Mouse (Mus musculus): ENCODE results near the gene Cdk5.

Gene Cdk5

DNA sequence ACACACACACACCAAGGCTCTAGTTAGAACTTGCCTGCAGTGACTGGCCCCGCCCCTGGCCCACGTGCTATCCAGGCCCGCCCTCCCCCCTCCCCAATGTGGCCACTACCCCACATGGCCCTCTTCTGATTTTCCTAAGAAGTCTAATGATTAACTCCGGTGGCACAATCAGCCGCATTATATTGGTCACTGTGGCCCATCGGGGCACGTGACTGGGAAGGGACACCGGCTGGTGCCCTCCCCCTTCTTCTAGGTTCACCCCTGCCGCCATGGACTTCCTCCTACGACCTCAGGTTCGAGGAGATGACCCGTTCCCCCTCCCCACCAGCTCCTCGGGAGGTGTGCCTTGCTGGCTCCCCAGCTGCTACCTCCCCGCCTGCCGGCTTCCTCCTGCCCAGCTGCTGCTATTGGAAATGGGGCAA, 4.7 kb upstream of the Cdk5 start:
- no peak for DNase-seq (ENCODE audit: low read depth)

DNA sequence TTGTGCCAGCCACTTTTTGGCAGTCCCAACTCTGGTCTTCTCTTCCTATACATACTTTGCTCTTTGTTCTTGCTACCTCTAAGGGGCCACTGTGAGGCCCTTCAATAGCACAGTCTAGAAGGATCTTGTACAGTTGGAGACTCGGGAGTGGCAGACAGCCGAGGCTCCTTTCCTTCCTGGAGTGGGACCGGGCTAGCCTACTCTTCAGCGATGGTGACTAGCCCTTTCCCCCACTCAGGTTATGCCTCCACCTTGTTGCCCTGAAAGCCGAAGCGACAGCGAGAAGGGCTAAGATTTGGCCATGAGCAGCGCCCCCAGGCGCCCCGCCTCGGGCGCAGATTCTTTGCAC, 3.9 kb upstream of the Cdk5 start:
- DNase-seq (ENCODE audit: low read depth): no peak

DNA sequence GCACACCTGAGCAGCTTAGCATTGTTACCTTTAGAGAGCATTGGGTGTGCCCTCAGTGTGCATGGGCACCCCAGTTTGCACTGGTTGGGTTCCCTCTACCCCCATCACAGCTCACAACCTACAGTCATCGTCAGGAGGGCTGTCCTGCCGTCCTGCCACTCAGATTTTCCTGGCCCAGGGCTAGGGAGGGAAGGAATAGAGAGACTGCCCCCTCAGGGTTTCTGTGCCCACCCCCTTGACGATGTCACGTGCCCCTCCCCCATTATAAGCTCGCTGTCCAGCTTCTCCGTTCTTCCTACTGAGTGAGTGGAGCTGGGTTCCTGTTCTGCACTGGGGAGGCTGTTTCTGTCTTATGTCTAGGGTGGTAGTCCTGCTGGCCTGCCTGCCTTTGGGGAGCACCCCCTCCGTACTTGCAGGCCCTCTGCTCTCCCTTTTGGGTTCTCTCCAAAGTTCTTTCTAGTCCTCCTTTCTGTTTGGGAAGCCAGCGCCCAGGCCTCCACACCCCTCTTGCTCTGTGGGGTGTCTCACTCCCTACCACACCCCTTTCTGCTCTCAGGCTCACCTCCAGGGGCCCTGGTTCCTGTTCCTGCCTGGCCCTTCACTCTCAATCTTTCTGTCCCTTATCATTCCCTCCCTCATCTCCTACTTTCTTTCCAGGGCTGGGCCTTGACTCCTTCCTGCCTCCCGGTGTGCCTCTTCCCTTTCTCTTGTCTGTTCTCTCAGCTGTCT, 3.4 kb upstream of the Cdk5 start:
- no peak for DNase-seq (ENCODE audit: low read depth)

DNA sequence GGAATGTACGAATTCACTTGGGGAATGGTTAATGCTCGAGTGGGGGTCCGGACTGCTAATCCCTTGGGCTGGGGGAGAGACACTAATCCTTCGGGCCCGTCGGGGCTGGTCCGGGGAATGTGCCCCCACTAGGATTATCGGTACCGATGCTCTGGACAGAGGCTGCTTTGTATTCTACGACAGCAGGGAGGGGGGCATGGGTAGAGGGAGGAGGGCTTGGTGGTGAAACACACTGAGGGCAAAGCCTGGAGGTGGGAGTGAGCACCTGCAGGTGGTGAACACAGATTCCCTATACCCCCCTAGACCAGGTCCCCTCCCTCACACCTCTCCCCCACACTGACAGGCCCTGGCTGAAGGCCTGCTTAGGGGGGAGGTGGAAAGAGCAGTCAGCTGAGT, 2.7 kb upstream of the Cdk5 start:
- no peak for DNase-seq (ENCODE audit: low read depth)

DNA sequence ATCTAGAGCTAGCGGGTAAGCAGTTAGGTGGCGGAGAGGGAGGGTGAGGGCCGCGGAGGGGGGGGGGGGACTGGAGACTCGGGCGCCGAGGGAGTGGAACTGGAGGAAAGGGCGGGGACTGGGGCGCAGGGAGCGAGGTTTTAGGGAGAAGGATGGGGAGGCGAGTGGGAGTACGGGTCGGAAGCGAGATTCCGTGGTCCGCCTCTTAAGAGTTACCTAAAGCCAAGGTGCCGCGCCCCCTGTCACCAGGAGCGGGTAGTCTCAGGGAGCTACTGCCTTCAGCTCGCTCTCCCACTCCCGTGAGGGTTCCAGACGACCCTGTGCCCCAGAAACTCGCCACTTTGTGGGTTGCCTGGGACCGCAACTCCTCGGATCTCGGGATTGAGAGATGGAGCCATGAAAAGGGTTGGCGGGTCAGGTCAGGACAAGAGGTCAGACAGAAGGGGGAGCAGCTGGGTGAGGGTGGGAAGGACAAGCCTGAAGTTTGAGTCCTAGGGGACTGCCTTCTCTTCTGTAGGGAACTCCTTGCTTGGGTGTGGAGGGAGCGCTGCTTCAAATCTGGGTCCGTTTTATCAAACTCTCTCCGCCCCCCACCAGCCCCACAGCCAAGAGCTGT, 2.2 kb upstream of the Cdk5 start:
- DNase-seq (ENCODE audit: low read depth): no peak

DNA sequence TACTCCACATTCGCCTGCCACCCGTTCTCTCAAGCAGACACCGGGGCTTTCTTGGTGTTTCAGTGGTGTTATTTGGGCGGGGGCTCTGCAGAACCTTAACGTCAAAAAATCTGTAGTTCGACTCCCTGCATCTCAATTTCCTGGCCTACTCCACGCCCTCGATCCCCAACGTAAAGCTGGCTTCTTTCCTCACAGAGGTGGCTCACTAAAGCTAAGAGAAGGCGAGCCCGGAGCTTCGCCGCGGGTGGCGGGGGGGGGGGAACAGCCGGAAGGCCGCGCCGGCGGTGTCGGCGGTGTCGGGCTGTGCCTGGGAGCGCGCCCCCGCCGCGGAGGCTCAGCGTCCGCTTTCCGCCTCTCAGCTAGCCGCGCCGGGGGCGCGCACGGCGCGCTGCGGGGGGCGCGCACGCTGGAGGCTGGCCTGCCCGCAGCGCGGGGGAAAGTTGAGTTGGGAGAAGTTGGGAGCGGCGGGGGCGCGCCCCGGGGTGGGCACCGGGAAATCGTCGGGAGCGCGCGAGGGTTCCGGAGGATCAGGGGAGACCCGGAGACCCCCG, 1.6 kb upstream of the Cdk5 start:
- DNase-seq (ENCODE audit: low read depth): no peak

DNA sequence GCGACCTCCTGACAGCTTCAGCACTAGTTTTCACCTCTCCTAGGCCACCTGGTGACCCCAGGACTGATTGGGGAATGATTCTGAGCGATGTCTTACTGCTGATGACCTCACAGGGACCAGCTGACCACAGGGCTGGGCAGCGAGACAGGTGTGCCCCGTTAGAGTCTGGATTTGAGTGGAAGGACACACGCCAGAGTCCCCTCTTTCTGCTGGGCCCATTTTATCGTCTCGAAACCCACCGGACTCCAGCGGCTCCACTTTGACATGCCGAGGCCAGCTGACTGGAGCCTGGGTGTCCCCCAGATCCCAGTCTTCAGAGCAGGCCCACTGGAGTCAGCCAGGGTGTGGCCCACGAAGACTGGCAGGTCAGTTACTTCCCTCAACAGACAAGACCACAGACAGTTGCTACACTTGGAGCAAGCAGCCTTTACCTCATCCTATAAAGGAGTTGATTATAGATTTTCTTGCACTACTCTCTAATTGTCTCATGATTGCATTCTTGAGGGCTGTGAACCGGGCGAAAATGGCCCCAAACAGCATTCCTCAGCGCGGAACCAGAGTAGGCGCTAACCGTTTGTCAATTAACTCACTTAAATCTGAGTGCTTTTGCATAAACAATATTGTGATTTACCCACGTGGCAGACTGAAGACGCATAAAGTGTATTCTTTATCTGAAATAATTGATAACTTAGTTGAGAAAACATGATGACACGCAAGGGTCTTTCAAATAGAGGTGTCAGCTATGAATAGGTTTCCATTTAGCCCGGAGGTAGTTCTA, 863 bp upstream of the Cdk5 start:
- no peak for DNase-seq (ENCODE audit: low read depth)

DNA sequence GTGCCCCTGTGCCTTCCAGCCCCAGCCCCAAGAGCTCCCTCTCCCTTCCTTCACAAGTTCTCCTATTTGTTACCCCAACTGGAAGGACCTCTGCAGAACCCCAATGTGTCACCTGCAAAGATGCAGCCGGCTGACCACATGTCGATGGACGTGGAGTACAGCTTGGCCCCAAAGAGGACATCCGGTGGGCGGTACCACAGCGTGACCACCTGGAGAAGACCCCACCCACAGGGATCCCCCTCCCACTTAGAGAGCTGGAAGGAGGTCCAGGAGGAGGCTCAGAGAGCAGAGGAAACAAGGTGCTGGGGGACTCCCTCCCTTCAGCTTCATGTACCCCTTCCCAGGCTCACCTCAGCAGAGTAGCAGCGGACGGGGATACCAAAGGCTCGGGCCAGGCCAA, 2.9 kb downstream of the Cdk5 start:
- DNase-seq (ENCODE audit: low read depth): no peak

DNA sequence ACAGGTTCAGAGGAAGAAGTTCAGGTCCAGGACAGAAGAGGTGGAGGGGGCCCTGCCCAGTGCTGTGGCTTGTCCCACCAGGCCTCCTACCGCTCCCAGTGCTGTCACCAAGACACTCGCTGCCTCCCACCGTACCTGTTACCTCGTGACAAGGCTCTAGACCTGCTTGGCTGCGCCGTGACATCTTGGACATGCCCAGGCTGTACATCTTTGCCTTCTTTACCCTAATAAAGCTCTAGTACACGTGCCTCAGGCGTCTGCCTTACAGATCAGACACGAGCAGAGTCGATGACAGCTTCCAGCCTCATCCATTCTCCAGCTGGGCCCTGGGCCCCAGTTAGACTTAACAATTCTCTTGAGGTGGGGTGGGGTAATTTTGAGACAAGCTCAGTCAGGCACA, 5.7 kb downstream of the Cdk5 start:
- DNase-seq (ENCODE audit: low read depth): no peak

DNA sequence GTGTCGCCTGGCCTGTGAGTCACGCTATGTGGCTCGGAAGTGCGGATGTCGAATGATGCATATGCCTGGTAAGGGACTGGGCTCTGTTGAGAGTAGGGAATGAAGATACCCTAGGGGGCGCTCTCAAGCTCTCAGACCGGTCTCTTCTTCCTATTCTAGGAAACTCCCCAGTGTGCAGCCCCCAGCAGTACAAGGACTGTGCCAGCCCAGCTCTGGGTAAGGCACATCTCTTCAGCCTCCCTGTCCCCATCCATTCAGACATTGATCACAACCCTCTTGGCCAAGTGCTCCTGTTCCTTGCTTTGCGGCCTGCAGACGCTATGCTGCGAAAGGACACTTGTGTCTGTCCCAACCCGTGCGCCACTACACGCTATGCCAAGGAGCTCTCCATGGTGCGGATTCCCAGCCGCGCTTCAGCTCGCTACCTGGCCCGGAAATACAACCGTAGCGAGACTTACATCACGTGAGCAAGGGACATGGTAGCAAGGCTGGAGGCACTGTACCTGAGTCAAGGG, 7.1 kb downstream of the Cdk5 start:
- no peak for DNase-seq (ENCODE audit: low read depth)

DNA sequence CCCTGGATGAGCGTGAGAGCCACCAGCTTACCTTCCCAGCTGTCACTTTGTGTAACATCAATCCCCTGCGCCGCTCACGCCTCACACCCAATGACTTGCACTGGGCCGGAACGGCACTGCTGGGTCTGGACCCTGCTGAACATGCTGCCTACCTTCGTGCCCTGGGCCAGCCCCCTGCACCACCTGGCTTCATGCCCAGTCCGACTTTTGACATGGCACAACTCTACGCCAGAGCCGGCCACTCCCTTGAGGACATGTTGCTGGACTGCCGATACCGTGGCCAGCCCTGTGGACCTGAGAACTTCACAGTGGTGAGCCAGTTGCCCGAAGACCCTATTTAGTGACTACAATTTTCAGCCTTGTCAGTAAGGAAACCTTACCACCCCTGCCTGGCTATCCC, 9.4 kb downstream of the Cdk5 start:
- DNase-seq (ENCODE audit: low read depth): no peak

DNA sequence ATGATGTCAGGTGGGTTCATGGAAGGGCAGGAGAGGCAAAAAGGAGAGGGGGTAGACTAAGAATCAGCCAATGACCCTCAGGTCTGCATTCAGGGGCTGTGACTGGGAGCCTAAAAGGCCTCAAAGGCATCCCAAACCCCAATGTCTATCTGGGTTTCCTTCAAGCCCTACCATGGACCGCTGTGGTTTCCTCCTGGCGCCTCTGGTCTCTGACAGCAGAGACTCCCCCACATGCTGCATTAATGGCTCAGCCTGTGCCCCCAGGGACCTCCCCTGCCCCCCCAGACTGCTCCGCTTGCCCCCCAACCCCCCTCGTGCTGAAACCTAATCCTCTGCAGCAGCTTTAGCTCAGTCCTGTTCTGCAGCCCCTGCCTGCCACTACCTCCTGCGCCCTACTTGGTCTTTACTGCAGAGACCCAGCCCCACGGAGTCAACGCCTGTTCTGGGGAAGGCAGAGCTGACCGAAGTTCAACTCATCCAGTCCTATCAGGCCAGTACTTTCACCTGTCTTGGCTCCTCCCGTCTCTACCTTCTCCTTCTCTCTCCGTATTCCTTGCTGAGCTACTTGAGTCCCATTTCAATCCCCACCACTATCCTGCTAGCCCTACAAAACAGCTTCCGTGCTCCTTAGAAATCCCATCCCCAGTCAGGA, 10.2 kb downstream of the Cdk5 start, which contains the start of gene Asic3:
Gene Asic3, plus strand, starts transcription at position 351 of the 652 bp plus-strand sequence.
- DNase-seq (ENCODE audit: low read depth): no peak

DNA sequence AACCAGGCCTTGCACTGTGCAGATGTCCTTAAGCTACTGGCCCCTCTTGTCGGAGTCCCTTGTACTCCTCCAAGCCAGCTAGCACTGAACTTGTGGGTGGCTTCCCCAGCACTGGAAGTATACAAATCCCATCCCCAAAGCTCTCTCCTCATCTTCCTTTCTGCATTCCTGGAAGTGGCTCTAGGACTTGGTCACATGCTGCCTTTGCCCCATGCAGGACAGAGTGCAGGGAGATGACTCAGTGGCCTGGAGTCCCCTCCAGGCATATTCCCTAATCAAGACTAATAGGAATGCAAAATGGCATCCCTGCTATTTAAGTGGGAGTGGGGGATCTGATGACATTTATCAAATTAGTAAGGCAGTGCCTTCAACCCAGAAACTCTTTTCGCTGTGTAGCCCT, 11.3 kb downstream of the Cdk5 start:
- DNase-seq (ENCODE audit: low read depth): no peak

DNA sequence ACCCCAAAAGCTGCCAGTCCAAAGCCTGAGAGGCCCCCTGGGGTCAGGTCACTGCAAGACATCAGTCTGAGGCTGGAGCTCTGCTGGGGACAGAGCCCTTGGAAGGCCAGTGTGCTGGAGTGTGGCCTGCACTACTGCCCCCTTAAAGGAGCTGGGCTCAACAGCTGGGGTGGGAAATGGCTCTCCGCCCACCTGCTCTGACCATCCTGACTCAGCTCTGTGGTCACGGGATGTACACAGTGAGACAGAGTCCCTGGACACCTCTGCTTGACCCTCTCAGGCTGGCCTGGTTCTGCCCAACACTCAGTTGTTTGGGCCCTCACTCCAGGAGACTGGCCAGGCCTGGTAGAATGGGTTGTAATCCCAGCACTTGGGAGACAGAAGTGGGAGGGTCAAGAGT, 13.9 kb downstream of the Cdk5 start:
- no peak for DNase-seq (ENCODE audit: low read depth)

DNA sequence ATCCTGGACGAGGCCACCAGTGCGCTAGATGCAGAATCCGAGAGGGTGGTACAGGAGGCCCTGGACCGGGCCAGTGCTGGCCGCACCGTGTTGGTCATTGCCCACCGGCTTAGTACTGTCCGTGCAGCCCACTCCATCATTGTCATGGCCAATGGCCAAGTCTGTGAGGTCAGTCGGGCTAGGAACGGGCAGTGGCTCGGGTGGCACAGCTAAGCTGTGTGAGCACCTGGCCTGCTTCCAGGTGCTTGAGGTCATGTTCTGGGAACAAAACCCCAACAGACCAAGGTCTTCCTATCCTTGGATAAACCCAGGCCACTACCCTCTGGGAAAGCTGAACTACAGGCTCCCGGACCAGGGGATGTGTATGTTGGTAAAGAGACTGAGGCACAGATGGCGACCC, 14.7 kb downstream of the Cdk5 start:
- DNase-seq (ENCODE audit: low read depth): no peak

DNA sequence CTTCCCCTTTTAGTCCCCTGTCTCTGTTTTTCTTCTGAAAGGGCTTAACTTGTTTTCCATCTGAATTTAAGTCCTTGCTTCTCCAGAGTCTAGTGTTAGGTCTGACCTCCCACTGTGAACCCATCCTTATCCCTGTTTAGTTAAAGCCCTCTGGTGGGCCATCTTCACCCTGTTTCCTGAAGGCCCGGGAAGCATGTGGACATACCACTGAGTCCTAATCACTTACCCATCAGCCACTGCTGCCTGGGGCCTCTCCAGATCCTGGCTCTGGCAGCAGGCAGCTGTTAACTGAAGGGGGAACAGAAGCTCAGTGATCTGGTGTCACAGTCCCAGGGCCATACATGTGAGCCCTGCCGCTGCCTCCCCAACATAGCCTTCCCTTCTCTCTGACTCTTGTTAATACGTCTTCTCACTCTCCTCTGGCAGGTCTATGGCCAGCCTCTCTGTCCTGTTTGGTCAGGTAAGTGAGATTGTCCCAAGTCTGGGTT, 17.9 kb downstream of the Cdk5 start:
- DNase-seq (ENCODE audit: low read depth): no peak

DNA sequence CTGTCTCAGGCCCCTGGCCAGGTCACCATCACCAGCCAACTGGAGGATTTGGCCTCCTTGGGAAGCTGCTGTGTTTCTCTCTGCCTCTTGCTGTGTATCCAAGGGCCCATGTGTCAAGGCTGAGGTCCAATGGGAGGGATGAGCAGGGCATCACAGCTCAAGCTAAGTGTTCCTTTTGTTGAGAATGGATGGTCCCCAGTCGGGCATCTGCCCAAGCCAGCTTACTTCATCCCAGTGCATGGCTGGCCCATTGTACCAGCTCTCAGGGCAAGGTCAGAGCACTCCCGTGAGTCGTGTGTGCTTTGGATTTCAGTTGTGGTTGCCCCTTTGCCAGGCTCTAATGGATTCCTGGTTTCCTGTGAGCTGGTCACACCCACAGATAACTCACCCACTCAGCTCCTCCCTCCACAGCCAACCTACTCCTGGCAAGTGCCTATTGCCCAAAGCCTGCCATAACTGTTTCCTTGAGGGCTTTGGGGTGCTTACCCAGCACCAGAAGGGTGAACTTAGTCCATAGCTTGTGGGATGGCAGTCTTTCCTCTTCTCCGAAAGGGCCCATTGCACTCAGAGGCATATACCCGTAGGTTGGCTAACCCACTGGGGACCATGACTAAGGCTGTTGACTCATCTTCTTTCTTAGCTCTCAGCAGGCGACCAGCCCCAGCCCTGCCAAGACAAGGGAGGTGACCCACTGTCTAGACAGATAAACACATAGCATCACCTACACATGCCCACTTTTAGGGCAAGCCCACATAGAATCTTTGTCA, 18.6 kb downstream of the Cdk5 start:
- DNase-seq (ENCODE audit: low read depth): no peak

DNA sequence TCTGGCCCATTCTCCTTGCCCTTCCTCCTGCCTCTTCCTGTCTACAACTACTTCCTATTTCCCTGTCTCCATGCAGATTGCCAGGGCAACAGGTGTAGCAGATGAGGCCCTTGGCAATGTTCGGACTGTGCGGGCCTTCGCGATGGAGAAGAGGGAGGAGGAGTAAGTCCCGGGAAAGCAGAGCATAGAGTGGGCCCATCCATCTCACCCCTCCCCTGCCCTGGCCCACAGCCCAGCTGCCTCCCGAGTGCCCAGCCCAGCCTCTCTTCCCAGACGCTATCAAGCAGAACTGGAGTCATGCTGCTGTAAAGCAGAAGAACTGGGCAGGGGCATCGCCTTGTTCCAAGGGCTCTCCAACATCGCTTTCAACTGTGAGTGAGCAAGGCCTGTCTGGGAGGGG, 21.4 kb downstream of the Cdk5 start:
- no peak for DNase-seq (ENCODE audit: low read depth)

DNA sequence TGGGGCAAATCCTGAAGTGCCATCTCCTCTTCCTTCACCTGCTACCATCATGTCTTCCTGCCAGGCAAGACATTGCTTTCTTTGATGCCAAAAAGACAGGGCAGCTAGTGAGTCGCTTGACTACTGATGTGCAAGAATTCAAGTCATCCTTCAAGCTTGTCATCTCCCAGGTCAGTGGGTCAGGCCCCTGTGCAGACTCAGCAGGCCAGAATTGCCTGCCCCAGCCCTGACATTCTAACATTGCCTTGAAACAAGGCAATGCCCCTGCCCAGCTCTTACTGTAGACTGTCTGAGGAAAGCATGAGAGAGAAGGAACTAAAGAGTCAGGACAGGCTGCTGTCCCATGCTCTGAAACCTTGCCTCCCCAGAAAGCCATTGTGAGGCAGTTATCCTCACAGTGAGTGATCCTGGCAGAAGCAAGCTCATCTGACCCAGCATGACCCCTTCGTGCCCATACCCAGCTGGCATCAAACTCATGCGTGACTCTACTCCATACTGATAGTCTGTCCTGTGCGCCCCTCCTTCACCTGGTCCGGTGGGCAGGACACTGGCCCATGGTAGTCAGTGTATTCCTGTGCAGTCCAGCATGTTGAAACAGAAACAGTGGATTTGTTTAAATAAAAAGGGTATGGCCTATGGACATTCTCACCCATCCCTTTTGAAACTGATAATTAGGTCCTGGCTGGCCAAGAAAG, 22.3 kb downstream of the Cdk5 start:
- no peak for DNase-seq (ENCODE audit: low read depth)

DNA sequence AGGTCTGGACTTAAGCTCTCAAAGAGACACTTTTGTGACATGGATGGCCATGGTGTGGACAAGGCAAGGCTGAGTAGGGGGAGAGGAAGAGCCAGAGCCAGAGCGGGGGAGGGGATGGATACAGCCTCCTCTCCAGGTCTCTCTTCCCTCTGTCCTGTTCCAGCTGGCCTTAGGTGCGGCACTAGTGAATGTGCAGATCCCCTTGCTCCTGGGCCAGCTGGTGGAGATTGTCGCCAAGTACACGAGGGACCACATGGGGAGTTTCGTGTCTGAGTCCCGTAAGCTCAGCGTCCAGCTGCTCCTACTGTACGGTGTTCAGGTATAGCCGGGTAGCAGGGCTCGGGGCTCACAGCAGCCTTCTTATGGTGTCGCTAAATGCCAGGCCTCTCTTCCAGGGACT, 23.0 kb downstream of the Cdk5 start:
- DNase-seq (ENCODE audit: low read depth): no peak

DNA sequence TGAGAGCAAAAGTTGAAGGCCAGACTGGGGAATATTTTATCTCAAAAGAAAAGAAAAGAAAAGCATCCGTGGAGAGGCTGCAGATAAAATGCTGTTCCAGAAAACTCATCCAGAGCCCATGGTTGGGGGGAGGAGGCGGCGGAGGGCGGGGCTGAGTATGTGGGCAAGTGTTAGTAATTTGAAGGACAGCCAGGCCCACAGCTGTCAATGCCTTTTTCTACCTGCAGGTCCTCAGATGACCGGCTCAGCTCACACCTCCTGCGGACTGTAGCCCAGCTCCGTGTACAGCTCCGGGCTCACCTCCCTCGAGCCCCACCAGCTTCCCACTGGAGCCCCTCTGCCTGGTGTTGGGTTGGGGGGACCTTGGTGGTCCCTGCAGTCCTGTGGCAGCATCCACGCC, 23.6 kb downstream of the Cdk5 start:
- DNase-seq (ENCODE audit: low read depth): no peak

All from fibroblast of lung, adult 2 months (primary cell).